Mouse (Mus musculus): ENCODE measurements around the gene Cdh1.

Cdh1 gene

GRCm38 (mm10) chr8:106644957-106645356, 41.8 kb downstream of the Cdh1 start:
- no peak for ATAC-seq (ENCODE audit: insufficient number of reproducible peaks, low FRiP score, low TSS enrichment)

- no peak for ATAC-seq (ENCODE audit: insufficient number of reproducible peaks, low FRiP score, low TSS enrichment)
Observed at GRCm38 (mm10) chr8:106646153-106646552, 43.0 kb downstream of the Cdh1 start.

DNA sequence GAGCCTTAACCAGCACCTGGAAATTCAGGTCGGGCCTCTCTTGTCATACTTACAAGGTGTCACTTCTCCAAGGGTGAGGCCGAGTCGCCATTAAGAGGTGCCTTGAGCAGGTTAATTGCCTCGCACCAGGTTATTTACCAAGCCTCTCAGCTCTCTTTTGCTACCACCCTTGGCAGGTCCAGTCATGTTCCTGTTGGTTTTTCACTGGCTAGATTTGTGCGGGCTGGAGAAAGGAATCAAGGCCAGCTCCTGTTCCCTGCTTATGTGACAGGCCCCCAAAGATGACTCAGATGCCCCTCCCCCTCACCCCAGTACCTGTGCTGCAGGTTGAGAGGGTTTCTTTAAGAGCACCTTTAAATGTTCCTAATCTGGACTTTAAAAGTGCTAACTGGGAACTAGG, 43.6 kb downstream of the Cdh1 start:
- ATAC-seq (ENCODE audit: insufficient number of reproducible peaks, low FRiP score, low TSS enrichment), result no peak

GRCm38 (mm10) chr8:106647387-106647786, 44.2 kb downstream of the Cdh1 start:
- peak; percentile 53; the same call in 1 of the 2 replicates for ATAC-seq (ENCODE audit: insufficient number of reproducible peaks, low FRiP score, low TSS enrichment)

GRCm38 (mm10) chr8:106648421-106648820, 45.3 kb downstream of the Cdh1 start:
- ATAC-seq (ENCODE audit: insufficient number of reproducible peaks, low FRiP score, low TSS enrichment), result no peak

GRCm38 (mm10) chr8:106651994-106652393, 48.8 kb downstream of the Cdh1 start:
- ATAC-seq (ENCODE audit: insufficient number of reproducible peaks, low FRiP score, low TSS enrichment), result no peak

DNA sequence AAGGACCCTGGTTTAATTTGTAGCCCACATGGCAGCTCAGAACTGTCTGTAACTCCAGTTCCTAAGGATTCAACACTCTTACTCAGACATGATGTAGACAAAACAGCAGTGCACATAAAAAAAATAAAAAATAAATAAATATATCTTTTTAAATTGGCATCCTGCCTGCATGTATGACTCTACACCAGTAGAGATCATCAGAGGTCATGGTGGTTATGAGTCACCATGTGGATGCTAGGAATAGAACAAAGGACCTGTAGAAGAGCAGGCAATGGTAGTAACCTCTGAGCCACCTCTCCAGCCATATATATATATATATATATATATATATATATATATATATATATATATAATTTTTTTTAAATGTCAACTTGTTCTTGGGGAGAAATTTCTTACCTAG, 52.9 kb downstream of the Cdh1 start:
- no peak for ATAC-seq (ENCODE audit: insufficient number of reproducible peaks, low FRiP score, low TSS enrichment)

GRCm38 (mm10) chr8:106672786-106673185, 69.6 kb downstream of the Cdh1 start:
- ATAC-seq (ENCODE audit: insufficient number of reproducible peaks, low FRiP score, low TSS enrichment), result no peak

DNA sequence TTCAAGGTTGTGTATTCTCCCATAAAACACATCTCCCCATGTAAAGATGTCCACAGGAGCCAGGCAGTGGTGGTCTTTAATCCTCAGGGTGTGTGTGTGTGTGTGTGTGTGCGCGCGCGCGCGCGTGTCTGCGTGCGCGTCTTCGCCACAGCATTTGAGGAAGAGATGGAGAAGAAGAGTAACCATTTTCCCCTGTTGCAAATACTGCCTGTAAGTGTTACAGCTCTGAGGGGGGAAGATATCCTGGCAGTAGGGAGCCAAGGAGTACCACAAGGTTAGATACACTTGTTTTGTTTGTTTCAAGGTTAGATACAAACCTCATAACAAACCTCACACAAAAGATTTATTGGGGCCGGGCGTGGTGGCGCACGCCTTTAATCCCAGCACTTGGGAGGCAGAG, 71.2 kb downstream of the Cdh1 start:
- no peak for ATAC-seq (ENCODE audit: insufficient number of reproducible peaks, low FRiP score, low TSS enrichment)

- no peak for ATAC-seq (ENCODE audit: insufficient number of reproducible peaks, low FRiP score, low TSS enrichment)
Observed at GRCm38 (mm10) chr8:106674894-106675293, 71.7 kb downstream of the Cdh1 start.

GRCm38 (mm10) chr8:106682971-106683668, 80.0 kb downstream of the Cdh1 start, which contains the start of gene Tango6:
Tango6 (plus strand) TSS chr8:106683068.
- ATAC-seq (ENCODE audit: insufficient number of reproducible peaks, low FRiP score, low TSS enrichment), result peak; percentile 93

DNA sequence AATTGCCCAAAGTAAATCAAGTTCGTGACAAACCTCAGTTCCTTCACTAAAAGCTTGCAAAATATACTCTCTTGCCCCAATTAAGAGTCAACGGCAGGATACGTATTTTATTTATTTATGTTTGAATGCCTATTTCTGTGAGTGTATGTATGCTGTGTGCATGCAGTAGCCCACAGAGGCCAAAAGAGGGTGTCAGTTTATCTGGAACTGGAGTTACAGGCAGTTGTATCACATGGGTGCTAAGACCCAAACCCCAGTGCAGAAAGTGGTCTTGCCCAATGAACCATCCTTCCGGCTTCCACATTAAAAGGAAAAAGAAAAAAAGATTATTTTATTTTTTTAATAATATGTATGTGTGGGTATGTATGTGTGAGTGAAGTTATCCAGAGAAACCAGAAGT, 81.2 kb downstream of the Cdh1 start:
- ATAC-seq (ENCODE audit: insufficient number of reproducible peaks, low FRiP score, low TSS enrichment), result no peak

DNA sequence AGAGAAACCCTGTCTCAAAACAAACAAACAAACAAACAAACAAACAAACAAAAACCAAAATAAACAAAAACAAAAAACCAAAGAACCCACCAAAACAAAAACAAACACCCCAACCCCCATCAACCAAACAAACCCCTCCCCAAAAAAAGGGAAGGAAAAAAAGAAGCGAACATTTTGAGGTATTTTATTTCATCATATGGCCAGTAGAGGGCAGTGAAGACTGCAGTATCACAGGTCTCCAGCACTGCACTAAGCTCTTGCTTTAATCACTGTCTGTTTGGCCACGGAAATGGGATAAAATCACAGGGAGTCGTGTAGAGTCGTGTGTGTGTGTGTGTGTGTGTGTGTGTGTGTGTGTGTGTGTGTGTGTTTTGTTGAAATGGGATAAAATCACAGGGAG, 84.3 kb downstream of the Cdh1 start:
- ATAC-seq (ENCODE audit: insufficient number of reproducible peaks, low FRiP score, low TSS enrichment), result no peak

- ATAC-seq (ENCODE audit: insufficient number of reproducible peaks, low FRiP score, low TSS enrichment), result no peak
Observed at GRCm38 (mm10) chr8:106697748-106698248, 94.6 kb downstream of the Cdh1 start.

DNA sequence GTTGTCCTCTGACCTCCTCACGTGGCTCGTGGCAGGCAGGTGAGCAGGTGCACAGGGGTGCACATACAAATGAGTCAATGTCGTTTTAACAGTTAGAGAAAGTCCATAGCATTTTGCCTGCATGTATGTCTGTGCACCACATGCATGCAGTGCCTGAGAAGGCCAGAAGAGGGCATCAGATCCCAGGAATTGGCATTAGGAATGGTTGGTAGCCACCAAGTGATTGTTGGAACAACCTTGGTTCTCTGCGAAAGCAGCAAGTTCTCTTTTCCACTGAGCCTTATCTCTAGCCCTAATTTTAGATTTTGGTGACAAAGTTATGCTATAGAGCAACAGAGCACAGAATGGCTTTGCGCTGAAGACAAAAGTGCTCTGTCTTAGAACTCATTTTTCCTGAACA, 96.4 kb downstream of the Cdh1 start:
- no peak for ATAC-seq (ENCODE audit: insufficient number of reproducible peaks, low FRiP score, low TSS enrichment)

GRCm38 (mm10) chr8:106700131-106700530, 97.0 kb downstream of the Cdh1 start:
- no peak for ATAC-seq (ENCODE audit: insufficient number of reproducible peaks, low FRiP score, low TSS enrichment)

DNA sequence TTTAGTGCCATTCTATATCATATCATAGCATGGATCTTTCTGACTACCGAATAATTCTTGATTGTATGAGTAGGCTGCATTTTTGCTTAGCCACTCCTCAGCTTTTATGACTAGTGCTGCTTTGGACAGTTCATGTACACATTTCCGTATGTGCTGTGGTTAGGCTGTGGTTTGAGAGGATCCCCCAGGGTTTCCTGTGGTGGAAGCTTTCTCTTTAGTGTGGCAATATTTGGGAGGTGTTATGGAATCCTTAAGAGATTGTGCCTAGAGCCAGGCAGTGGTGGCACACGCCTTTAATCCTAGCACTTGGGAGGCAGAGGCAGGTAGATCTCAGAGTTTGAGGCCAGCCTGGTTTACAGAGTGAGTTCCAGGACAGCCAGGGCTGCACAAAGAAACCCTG, 98.2 kb downstream of the Cdh1 start:
- ATAC-seq (ENCODE audit: insufficient number of reproducible peaks, low FRiP score, low TSS enrichment), result no peak

- no peak for ATAC-seq (ENCODE audit: insufficient number of reproducible peaks, low FRiP score, low TSS enrichment)
Observed at GRCm38 (mm10) chr8:106704199-106704900, 101.2 kb downstream of the Cdh1 start.

DNA sequence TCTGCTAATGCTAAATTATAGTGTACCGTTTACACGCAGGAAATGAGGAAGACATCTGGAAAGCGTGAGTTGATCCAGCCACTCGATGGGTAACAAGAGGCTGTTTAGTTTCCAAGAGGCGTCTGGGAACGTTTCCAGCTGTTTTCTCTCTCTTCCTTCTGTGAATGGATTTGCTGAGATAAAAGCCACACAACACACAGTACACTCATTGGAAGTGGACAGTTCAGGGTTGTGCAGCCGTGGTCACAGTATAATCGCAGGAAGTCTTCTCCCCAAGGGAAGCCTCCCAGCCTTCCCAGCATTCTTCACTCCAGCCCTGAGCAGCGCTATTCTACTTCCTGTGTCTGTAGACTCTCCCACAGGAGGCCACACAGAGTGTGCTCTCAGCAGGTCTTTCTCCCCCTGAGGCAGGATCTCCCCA, 101.8 kb downstream of the Cdh1 start:
- no peak for ATAC-seq (ENCODE audit: insufficient number of reproducible peaks, low FRiP score, low TSS enrichment)

DNA sequence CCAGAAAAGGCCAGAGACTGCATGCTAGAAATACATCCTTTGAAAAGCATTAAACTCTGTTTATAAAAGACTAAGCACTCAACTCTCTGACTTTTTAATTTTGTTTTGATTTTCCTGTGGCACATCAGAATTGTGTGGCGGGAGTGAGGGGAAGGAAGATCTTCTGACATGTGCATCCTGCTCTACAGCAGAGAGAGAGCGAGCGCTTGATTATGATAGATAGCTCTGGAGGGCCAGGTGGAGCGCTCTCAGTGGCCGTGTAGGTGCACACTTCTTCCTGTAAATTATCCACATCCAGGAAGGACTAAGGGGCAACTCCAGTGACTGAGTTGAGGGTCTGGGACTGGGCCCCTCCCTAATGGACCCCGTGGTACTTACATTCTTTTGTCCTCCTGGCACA, 103.0 kb downstream of the Cdh1 start:
- no peak for ATAC-seq (ENCODE audit: insufficient number of reproducible peaks, low FRiP score, low TSS enrichment)

- no peak for ATAC-seq (ENCODE audit: insufficient number of reproducible peaks, low FRiP score, low TSS enrichment)
Observed at GRCm38 (mm10) chr8:106710002-106710401, 106.9 kb downstream of the Cdh1 start.

- no peak for ATAC-seq (ENCODE audit: insufficient number of reproducible peaks, low FRiP score, low TSS enrichment)
Observed at GRCm38 (mm10) chr8:106712487-106712886, 109.3 kb downstream of the Cdh1 start.
